Mouse (Mus musculus) intestine, embryonic 16.5 days (tissue): ENCODE data around the gene 5830411N06Rik. TPM values are rescaled to one million over a fixed set of nuclear protein-coding genes. Genes with fewer than 3 reads are reported as not detected.

Source experiments
- ATAC-seq: fragments of 200-750 bp; cut with Nextera tagmentation; 2 replicates; pipeline ENCODE4 v1.8.0; 2017; ENCODE audit warnings: moderate TSS enrichment, moderate library complexity
- H3K27ac ChIP-seq: fragments of 300-500 bp; sonication (generic); 2 replicates; pipeline ENCODE4 v1.5.1; 2014; ENCODE audit warnings: mild to moderate bottlenecking, low read length
- H3K27me3 ChIP-seq: fragments of 300-500 bp; sonication (generic); replicated peaks from 2 replicates; pipeline ENCODE4 v1.6.1; 2014; ENCODE audit warnings: low read length, control low read depth, mixed read lengths; ENCODE audit not compliant: control insufficient read depth, insufficient read depth
- H3K36me3 ChIP-seq: fragments of 300-500 bp; sonication (generic); 2 replicates; pipeline ENCODE4 v1.6.1; 2014; ENCODE audit warnings: low read length, control low read depth; ENCODE audit not compliant: control insufficient read depth, insufficient read depth
- H3K4me1 ChIP-seq: fragments of 300-500 bp; sonication (generic); 2 replicates; pipeline ENCODE4 v1.6.1; 2014; ENCODE audit warnings: low read length, control low read depth, mixed read lengths; ENCODE audit not compliant: control insufficient read depth, insufficient read depth
- H3K4me2 ChIP-seq: fragments of 300-500 bp; sonication (generic); 2 replicates; pipeline ENCODE4 v1.6.1; 2014; ENCODE audit warnings: low read depth, low read length, control low read depth
- H3K4me3 ChIP-seq: fragments of 300-500 bp; sonication (generic); 2 replicates; pipeline ENCODE4 v1.5.1; 2014; ENCODE audit warnings: mild to moderate bottlenecking, low read length
- H3K9ac ChIP-seq: fragments of 300-500 bp; sonication (generic); 2 replicates; pipeline ENCODE4 v1.6.1; 2014; ENCODE audit warnings: low read depth, low read length
- H3K9me3 ChIP-seq: fragments of 300-500 bp; sonication (generic); 2 replicates; pipeline ENCODE4 v1.6.1; 2016; ENCODE audit warnings: low read length, control low read depth; ENCODE audit not compliant: control insufficient read depth
- WGBS: fragments of 180-500 bp; shearing (Covaris S2); extraction: QIAGEN DNeasy Blood & Tissue Kit; methylation state at CpG from one replicate; pipeline ENCODE4 v1.1.7; 2014; 5-methylcytosine and 5-hydroxymethylcytosine counted together
- polyA plus RNA-seq: library from polyadenylated mRNA; unstranded; fragments of >200 nt; fragmentation: Nextera tagmentation; extraction: Ambion mirVana; gene quantifications from 2 replicates; pipeline ENCODE4 v1.2.1, GENCODE M21; 2015

5830411N06Rik gene
- polyA plus RNA-seq, 1 experiment from 2014 or later, result not detected

- Histone ChIP-seq H3K4me1 (no peaks in the 10 kb centered on the region), H3K27me3 (no peaks in the 10 kb centered on the region), H3K27ac (no peak overlapping the region), H3K36me3 (no peaks in the 10 kb centered on the region), H3K9ac (no peak overlapping the region), H3K9me3 (no peaks in the 10 kb centered on the region), H3K4me3 (no peak overlapping the region), H3K4me2 (no peak overlapping the region)
- ATAC-seq, result no peak
Measured at GRCm38 (mm10) chr7:140321135-140321534, 74.1 kb downstream of the 5830411N06Rik start.

- Histone ChIP-seq H3K4me2 (no peak overlapping the region), H3K27me3 (no peaks in the 10 kb centered on the region), H3K9ac (no peak overlapping the region), H3K9me3 (no peaks in the 10 kb centered on the region), H3K27ac (no peak overlapping the region), H3K4me3 (no peak overlapping the region), H3K4me1 (no peaks in the 10 kb centered on the region), H3K36me3 (no peaks in the 10 kb centered on the region)
- no peak for ATAC-seq
- WGBS, result 44% methylated on average over 1 of the region's 1 CpGs
Measured at GRCm38 (mm10) chr7:140329766-140330304, 82.8 kb downstream of the 5830411N06Rik start.

GRCm38 (mm10) chr7:140333717-140334116 is 86.6 kb downstream of the 5830411N06Rik start, which contains the start of gene Olfr527:
Gene Olfr527 (plus strand): TSS chr7:140334017.
- H3K4me1 ChIP-seq, result no peaks in the 10 kb centered on the region
- no peak within 1 kb of the TSS for H3K4me2 ChIP-seq
- WGBS, result 73% methylated on average over 2 of the region's 2 CpGs
- H3K9me3 ChIP-seq, result no peaks in the 10 kb centered on the region
- H3K27ac ChIP-seq, result no peak within 1 kb of the TSS
- no peaks in the 10 kb centered on the region for H3K36me3 ChIP-seq
- H3K4me3 ChIP-seq, result no peak within 1 kb of the TSS
- H3K27me3 ChIP-seq, result no peaks in the 10 kb centered on the region
- H3K9ac ChIP-seq, result no peak within 1 kb of the TSS
- no peak for ATAC-seq

Other genes starting within 250 kb of the 5830411N06Rik start
- gene Zfp511, start 210.9 kb upstream of the 5830411N06Rik start, polyA plus RNA-seq, result 31.7 and 32.8 TPM in 2 replicates
- gene Tubgcp2, start 210.6 kb upstream of the 5830411N06Rik start, polyA plus RNA-seq, result 34.3 and 35.3 TPM in 2 replicates
- gene Msx3, start 198.2 kb upstream of the 5830411N06Rik start, polyA plus RNA-seq, result not detected in 2 replicates
- gene Caly, start 164.7 kb upstream of the 5830411N06Rik start, polyA plus RNA-seq, result 3.0 and 3.1 TPM in 2 replicates
- 902 and 1,035 TPM in 2 replicates for gene Prap1, start 153.9 kb upstream of the 5830411N06Rik start, polyA plus RNA-seq
- gene Fuom, start 144.8 kb upstream of the 5830411N06Rik start, polyA plus RNA-seq, result 68.2 and 70.7 TPM in 2 replicates
- 38.6 and 41.0 TPM in 2 replicates for gene Paox, start 131.5 kb upstream of the 5830411N06Rik start, polyA plus RNA-seq
- gene Echs1, start 130.8 kb upstream of the 5830411N06Rik start, polyA plus RNA-seq, result 216 and 217 TPM in 2 replicates
- 31.1 and 33.3 TPM in 2 replicates for gene Mtg1, start 109.7 kb upstream of the 5830411N06Rik start, polyA plus RNA-seq
- 0.89 and 1.4 TPM in 2 replicates for gene Sprn, start 92.4 kb upstream of the 5830411N06Rik start, polyA plus RNA-seq
- gene Olfr522, start 82.5 kb upstream of the 5830411N06Rik start, polyA plus RNA-seq, result not detected in 2 replicates
- gene Olfr523, start 74.1 kb upstream of the 5830411N06Rik start, polyA plus RNA-seq, result not detected in 2 replicates
- not detected in 2 replicates for gene Olfr524, start 41.3 kb upstream of the 5830411N06Rik start, polyA plus RNA-seq
- gene Cd163l1, start 29.0 kb upstream of the 5830411N06Rik start, polyA plus RNA-seq, result 0.21 and 0.37 TPM in 2 replicates
- not detected in 2 replicates for gene Olfr525, start 73.6 kb downstream of the 5830411N06Rik start, polyA plus RNA-seq
- gene Olfr527, start 86.7 kb downstream of the 5830411N06Rik start, polyA plus RNA-seq, result not detected in 2 replicates
- gene Olfr60, start 114.4 kb downstream of the 5830411N06Rik start, polyA plus RNA-seq, result not detected in 2 replicates
- gene Olfr530, start 129.0 kb downstream of the 5830411N06Rik start, polyA plus RNA-seq, result not detected in 2 replicates
- gene Olfr531, start 155.6 kb downstream of the 5830411N06Rik start, polyA plus RNA-seq, result not detected in 2 replicates
- not detected in 2 replicates for gene Olfr532, start 174.4 kb downstream of the 5830411N06Rik start, polyA plus RNA-seq
- not detected in 2 replicates for gene Olfr533, start 216.1 kb downstream of the 5830411N06Rik start, polyA plus RNA-seq
- not detected in 2 replicates for gene Olfr535, start 236.9 kb downstream of the 5830411N06Rik start, polyA plus RNA-seq